Mouse (Mus musculus) heart, embryonic 15.5 days (tissue): Measurements from ENCODE around the gene Kxd1. TPM values are rescaled to one million over a fixed set of nuclear protein-coding genes. Genes with fewer than 3 reads are reported as not detected.

ENCODE experiments used
- ATAC-seq: fragments of 200-750 bp; cut with Nextera tagmentation; replicated peaks from 2 replicates; pipeline ENCODE4 v1.8.0; 2017; ENCODE audit warnings: low read depth, moderate TSS enrichment; ENCODE audit not compliant: insufficient number of reproducible peaks, insufficient read depth, low FRiP score
- H3K27ac ChIP-seq: fragments of 300-500 bp; sonication (generic); 2 replicates; pipeline ENCODE4 v1.5.1; 2015; ENCODE audit warnings: mild to moderate bottlenecking, inconsistent platforms
- H3K27me3 ChIP-seq: fragments of 300-500 bp; sonication (generic); 2 replicates; pipeline ENCODE4 v1.6.1; 2015; ENCODE audit warnings: inconsistent platforms
- H3K36me3 ChIP-seq: fragments of 300-500 bp; sonication (generic); 2 replicates; pipeline ENCODE4 v1.6.1; 2015; ENCODE audit warnings: mild to moderate bottlenecking, inconsistent platforms
- H3K4me1 ChIP-seq: fragments of 300-500 bp; sonication (generic); replicated peaks from 2 replicates; pipeline ENCODE4 v1.6.1; 2015; ENCODE audit warnings: inconsistent platforms
- H3K4me2 ChIP-seq: fragments of 300-500 bp; sonication (generic); 2 replicates; pipeline ENCODE4 v1.6.1; 2015; ENCODE audit warnings: inconsistent platforms, mild to moderate bottlenecking, moderate library complexity
- H3K4me3 ChIP-seq: fragments of 300-500 bp; sonication (generic); 2 replicates; pipeline ENCODE4 v1.5.1; 2015; ENCODE audit warnings: mild to moderate bottlenecking, inconsistent platforms
- H3K9ac ChIP-seq: fragments of 300-500 bp; sonication (generic); 2 replicates; pipeline ENCODE4 v1.6.1; 2015; ENCODE audit warnings: mild to moderate bottlenecking, inconsistent platforms
- H3K9me3 ChIP-seq: fragments of 300-500 bp; sonication (generic); replicated peaks from 2 replicates; pipeline ENCODE4 v1.6.1; 2016; ENCODE audit warnings: inconsistent platforms
- WGBS: fragments of 180-500 bp; shearing (Covaris S2); methylation state at CpG from one replicate; pipeline ENCODE4 v1.1.7; 2015; ENCODE audit warnings: mixed read lengths; 5-methylcytosine and 5-hydroxymethylcytosine counted together
- polyA plus RNA-seq: library from polyadenylated mRNA; unstranded; fragments of >200 nt; fragmentation: Nextera tagmentation; extraction: Ambion mirVana; gene quantifications from 2 replicates; pipeline ENCODE4 v1.2.1, GENCODE M21; 2015

The Kxd1 gene
- polyA plus RNA-seq, 1 experiment from 2014 or later: 64.5 TPM

- Histone ChIP-seq H3K4me1 (peaks cover 56% of the 10 kb centered on the region), H3K36me3 (no peaks in the 10 kb centered on the region), H3K4me2 (peak overlapping the region; percentile 62; the same call in 1 of the 2 replicates), H3K27ac (no peak overlapping the region; the same call in 1 of the 2 replicates), H3K4me3 (peak overlapping the region; percentile 40; the same call in 1 of the 2 replicates), H3K9ac (no peak overlapping the region), H3K9me3 (no peaks in the 10 kb centered on the region), H3K27me3 (peaks cover 98% of the 10 kb centered on the region)
- 18% methylated on average over 10 of the region's 10 CpGs for WGBS
- ATAC-seq: no peak
These were observed 37.5 kb downstream of the Kxd1 start for GRCm38 (mm10) chr8:70490061-70490879.

GRCm38 (mm10) chr8:70489576-70489975 lies 38.2 kb downstream of the Kxd1 start:
- peak overlapping the region; percentile 62 for H3K4me2 ChIP-seq
- under 1% methylated on average over 35 of the region's 41 CpGs for WGBS
- H3K9ac ChIP-seq: peak overlapping the region; percentile 25; the same call in 1 of the 2 replicates
- peaks cover 98% of the 10 kb centered on the region for H3K27me3 ChIP-seq
- peak overlapping the region; percentile 40 for H3K4me3 ChIP-seq
- peaks cover 56% of the 10 kb centered on the region for H3K4me1 ChIP-seq
- H3K27ac ChIP-seq: no peak overlapping the region; the same call in 1 of the 2 replicates
- no peaks in the 10 kb centered on the region for H3K9me3 ChIP-seq
- no peak for ATAC-seq
- H3K36me3 ChIP-seq: no peaks in the 10 kb centered on the region

GRCm38 (mm10) chr8:70488931-70489470 lies 38.8 kb downstream of the Kxd1 start:
- 1% methylated on average over 14 of the region's 14 CpGs for WGBS
- Histone ChIP-seq H3K4me3 (peak overlapping the region; percentile 40), H3K27me3 (peaks cover 98% of the 10 kb centered on the region), H3K9me3 (no peaks in the 10 kb centered on the region), H3K27ac (no peak overlapping the region; the same call in 1 of the 2 replicates), H3K4me2 (peak overlapping the region; percentile 62), H3K4me1 (peaks cover 50% of the 10 kb centered on the region), H3K36me3 (no peaks in the 10 kb centered on the region), H3K9ac (peak overlapping the region; percentile 25; the same call in 1 of the 2 replicates)
- ATAC-seq: no peak

- Histone ChIP-seq H3K4me3 (peak overlapping the region; percentile 40), H3K4me2 (peak overlapping the region; percentile 62), H3K4me1 (peaks cover 42% of the 10 kb centered on the region), H3K27me3 (peaks cover 98% of the 10 kb centered on the region), H3K27ac (no peak overlapping the region), H3K9ac (peak overlapping the region; percentile 21; the same call in 1 of the 2 replicates), H3K9me3 (no peaks in the 10 kb centered on the region), H3K36me3 (no peaks in the 10 kb centered on the region)
- ATAC-seq: no peak
- 3% methylated on average over 55 of the region's 55 CpGs for WGBS
These were observed 39.6 kb downstream of the Kxd1 start for GRCm38 (mm10) chr8:70487993-70488796.

GRCm38 (mm10) chr8:70486941-70487520 lies 40.7 kb downstream of the Kxd1 start, which contains the start of gene Tmem59l:
Gene Tmem59l (minus strand): TSS chr8:70487358.
- WGBS: 7% methylated on average over 33 of the region's 33 CpGs
- Histone ChIP-seq H3K27ac (no peak within 1 kb of the TSS), H3K4me3 (peak within 1 kb of the TSS; percentile 40), H3K36me3 (no peaks in the 10 kb centered on the region), H3K4me2 (peak within 1 kb of the TSS; percentile 62), H3K4me1 (peaks cover 30% of the 10 kb centered on the region), H3K9ac (peak within 1 kb of the TSS; percentile 21; the same call in 1 of the 2 replicates), H3K27me3 (peaks cover 96% of the 10 kb centered on the region), H3K9me3 (no peaks in the 10 kb centered on the region)
- no peak for ATAC-seq

GRCm38 (mm10) chr8:70486191-70486681 lies 41.5 kb downstream of the Kxd1 start:
- H3K9ac ChIP-seq: no peak overlapping the region
- no peaks in the 10 kb centered on the region for H3K9me3 ChIP-seq
- no peak overlapping the region for H3K4me2 ChIP-seq
- no peak overlapping the region for H3K27ac ChIP-seq
- H3K4me3 ChIP-seq: no peak overlapping the region
- H3K27me3 ChIP-seq: peaks cover 94% of the 10 kb centered on the region
- peaks cover 27% of the 10 kb centered on the region for H3K4me1 ChIP-seq
- ATAC-seq: no peak
- no peaks in the 10 kb centered on the region for H3K36me3 ChIP-seq
- WGBS: 45% methylated on average over 7 of the region's 7 CpGs

- 46% methylated on average over 2 of the region's 2 CpGs for WGBS
These were observed 44.8 kb downstream of the Kxd1 start for GRCm38 (mm10) chr8:70482943-70483342.

GRCm38 (mm10) chr8:70481908-70482307 lies 45.8 kb downstream of the Kxd1 start:
- H3K4me2 ChIP-seq: no peak overlapping the region
- no peaks in the 10 kb centered on the region for H3K9me3 ChIP-seq
- peaks cover 11% of the 10 kb centered on the region for H3K4me1 ChIP-seq
- H3K27ac ChIP-seq: no peak overlapping the region
- 63% methylated on average over 3 of the region's 3 CpGs for WGBS
- ATAC-seq: no peak
- no peaks in the 10 kb centered on the region for H3K36me3 ChIP-seq
- H3K9ac ChIP-seq: no peak overlapping the region
- H3K27me3 ChIP-seq: peaks cover 73% of the 10 kb centered on the region
- no peak overlapping the region for H3K4me3 ChIP-seq

More at GRCm38 (mm10) chr8:70482943-70483342, 44.8 kb downstream of the Kxd1 start:
- H3K4me1 ChIP-seq: peaks cover 8% of the 10 kb centered on the region
- no peak overlapping the region for H3K9ac ChIP-seq
- no peak overlapping the region for H3K27ac ChIP-seq
- H3K4me3 ChIP-seq: no peak overlapping the region
- no peak overlapping the region for H3K4me2 ChIP-seq
- peaks cover 78% of the 10 kb centered on the region for H3K27me3 ChIP-seq
- no peak for ATAC-seq
- H3K9me3 ChIP-seq: no peaks in the 10 kb centered on the region
- no peaks in the 10 kb centered on the region for H3K36me3 ChIP-seq

- H3K9ac ChIP-seq: no peak overlapping the region
- H3K4me1 ChIP-seq: peaks cover 22% of the 10 kb centered on the region
- WGBS: 5% methylated on average over 21 of the region's 21 CpGs
These were observed 50.3 kb downstream of the Kxd1 start for GRCm38 (mm10) chr8:70477269-70477982.

More at GRCm38 (mm10) chr8:70477269-70477982, 50.3 kb downstream of the Kxd1 start:
- Histone ChIP-seq H3K27me3 (peaks cover 29% of the 10 kb centered on the region), H3K4me2 (peak overlapping the region; percentile 89), H3K36me3 (no peaks in the 10 kb centered on the region), H3K4me3 (peak overlapping the region; percentile 88), H3K9me3 (no peaks in the 10 kb centered on the region), H3K27ac (0 out of 2 replicates have a peak overlapping the region, but pooled peaks have one; percentile 60)
- ATAC-seq: peak; percentile 5; the same call in 1 of the 2 replicates
